Mouse (Mus musculus): ENCODE results near the gene Tex2.
"Not testable (repeated sequence)": the region's sequence is repeated elsewhere in the genome, so short reads cannot be mapped to it uniquely, and the experiment has no call there.

Gene Tex2

DNA sequence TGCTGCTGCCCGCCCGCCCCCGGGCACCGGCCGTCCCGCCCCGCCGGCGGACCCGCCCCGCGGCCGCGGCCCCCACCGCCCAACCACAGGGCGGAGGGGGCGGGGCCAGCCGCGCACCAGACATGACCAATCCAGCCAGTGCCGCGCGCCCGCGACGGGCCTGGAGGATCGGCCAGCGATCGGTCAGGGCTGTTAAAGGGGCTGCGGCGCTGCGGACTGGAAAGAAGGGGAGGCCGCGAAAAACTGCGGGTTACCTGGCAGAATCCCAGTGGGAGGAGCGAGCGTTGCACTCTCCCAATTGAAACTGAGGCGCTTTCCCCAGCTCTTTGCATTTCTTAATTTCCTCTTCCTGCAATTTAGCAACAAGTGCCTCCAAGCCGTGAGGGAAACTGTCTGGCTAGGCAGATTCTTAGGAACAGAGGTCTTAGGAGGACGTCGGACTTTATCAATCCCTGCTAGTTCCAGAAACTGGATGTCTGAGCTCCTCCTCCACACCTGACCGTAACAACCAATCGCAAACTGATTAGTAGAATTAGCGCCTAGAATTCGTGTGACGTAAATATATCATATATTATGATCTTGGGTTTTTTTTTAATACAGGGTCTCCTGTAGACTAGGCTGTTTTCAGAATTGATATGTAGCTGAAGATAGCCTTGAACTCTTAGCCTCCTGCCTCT, at the start of gene Tex2:
TSS of gene Tex2 (minus strand) at position 463 of the 677 bp plus-strand sequence.
- DNase-seq (ENCODE audit: extremely low read depth, insufficient read length, low spot score) = peak; percentile 95

DNA sequence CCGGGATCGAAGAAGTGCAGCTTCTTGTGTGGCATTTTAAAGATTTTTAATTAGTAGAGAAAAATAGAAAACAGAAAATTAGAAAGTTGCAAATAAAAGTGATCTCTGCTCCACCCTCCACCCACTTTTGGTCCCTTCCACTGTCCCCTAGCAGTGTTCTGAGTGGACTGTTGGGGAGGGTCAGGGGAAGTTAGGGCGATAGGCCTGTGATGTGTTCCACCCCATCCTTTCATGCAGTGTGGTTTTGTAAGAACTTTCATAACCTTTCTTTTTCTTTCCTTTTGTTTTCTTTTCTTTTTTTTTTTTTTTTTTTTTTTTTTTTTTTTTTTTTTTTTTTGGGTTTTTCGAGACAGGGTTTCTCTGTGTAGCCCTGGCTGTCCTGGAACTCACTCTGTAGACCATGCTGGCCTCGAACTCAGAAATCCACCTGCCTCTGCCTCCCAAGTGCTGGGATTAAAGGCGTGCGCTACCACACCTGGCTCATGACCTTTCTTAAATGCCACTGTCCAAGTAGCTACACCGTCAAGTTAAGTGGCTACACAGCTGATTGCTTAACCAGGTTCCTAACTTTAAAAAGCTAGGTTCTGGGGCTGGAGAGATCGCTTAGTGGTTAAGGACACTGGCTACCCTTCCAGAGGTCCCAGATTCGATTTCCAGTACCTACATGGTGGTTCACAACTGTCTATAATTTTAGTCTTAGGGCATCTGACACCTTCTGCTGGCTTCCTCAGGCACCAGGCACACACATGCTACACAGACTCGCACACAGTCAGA, 49.6 kb upstream of the Tex2 start:
- no peak for DNase-seq (ENCODE audit: extremely low read depth, insufficient read length, low spot score)

DNA sequence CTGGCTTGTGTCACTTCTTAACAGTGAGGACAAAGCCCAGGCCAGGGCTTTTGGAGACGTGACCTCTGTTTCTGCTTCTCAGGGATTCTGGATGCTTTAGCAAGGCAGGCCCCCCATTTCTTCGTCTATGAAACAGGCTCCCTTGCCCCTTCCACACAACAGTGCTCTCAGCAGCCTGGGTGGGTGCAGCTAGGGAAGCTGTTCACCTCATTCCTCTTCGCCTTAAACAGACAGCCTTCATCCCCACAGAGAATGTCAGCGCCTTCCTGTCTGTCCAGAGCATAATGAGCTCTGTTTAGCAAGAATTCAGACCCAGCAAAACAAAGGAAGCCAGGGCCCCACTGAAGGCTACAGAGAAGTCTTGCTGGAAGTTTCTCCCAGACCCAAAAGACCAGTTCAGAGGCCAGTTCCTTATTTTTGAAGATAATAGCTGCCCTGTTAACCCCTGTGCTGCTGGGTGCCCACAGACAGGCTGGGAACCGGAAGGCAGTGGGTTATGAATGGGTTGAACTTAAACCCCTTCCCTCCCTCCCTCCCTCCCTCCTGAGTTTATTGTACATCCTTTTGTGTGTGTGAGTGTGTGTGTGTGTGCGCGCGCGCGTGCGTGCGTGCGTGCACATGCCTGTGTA, 47.3 kb upstream of the Tex2 start:
- no peak for DNase-seq (ENCODE audit: extremely low read depth, insufficient read length, low spot score)

DNA sequence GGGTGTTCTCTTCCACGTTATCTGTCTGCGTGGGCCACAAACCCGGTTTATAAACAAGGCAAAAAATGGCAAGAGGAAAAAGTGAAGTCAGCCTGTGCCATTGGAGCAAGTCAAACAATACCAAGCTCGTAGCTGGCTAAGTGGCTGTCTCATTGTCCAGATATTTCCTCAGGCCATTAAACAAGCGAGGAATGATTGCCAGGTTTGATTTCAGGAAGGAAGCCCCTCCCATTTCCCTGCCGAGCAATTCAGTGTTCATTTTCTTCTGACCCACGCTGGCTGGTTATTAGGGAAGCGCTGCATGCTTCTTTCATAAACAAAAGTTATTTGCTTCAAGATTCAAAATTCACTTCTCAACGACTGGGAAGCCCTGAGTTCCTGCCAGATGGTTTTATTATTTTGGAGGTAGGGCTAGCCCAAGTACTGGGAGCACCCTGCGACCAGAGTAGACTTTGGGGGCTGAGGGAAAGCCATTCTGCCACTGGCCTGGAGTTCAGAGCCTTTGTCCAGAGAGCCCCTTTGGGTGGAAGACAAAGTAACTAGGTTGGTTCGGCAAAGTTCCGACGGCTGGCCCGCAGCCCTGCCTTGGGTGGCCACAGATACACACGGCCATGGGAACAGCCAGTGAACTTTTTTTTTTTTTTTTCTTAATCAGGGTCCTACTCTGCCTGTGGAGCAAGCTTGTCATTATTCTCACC, 46.5 kb upstream of the Tex2 start:
- DNase-seq (ENCODE audit: extremely low read depth, insufficient read length, low spot score) = peak; percentile 50

DNA sequence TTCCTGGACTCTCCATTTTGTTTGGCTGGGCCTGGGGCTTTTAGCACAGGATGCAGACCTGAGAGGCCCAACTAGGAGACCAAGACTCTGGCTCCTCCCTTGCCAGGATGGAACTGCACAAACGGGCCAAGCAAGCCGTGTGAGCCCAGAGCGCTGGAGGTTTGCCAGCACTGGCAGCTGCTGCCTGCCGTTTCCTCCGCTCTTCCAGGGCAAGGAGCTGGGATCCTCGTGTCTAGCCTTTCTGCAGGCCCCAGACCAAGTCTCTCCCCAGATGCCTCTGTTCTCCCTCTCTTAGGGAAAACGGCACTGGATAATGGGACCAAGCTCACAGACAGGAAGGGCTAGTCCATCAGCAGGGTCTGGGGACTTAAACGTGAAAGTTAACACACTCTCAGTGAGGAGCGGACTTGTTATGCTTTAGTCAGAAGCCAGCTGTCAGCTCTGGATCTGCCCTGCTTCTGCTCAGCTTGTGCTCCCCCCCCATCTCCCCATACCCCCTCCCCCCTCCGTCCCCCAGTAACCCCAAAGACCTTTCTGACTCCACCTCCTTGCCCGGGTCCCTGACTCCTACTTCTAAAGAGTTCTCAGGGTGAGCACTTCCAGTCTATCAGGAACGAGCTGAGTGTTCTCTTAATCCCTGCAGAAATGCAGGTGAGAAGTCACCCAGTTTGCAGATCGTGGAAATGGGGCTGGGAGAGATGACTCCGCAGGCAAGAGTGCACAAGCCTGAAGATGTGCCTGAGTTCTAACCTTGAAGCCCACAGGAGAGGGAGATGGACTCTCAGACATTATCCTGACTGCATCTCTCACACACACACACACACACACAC, 45.0 kb upstream of the Tex2 start:
- peak; percentile 83 for DNase-seq (ENCODE audit: extremely low read depth, insufficient read length, low spot score)

DNA sequence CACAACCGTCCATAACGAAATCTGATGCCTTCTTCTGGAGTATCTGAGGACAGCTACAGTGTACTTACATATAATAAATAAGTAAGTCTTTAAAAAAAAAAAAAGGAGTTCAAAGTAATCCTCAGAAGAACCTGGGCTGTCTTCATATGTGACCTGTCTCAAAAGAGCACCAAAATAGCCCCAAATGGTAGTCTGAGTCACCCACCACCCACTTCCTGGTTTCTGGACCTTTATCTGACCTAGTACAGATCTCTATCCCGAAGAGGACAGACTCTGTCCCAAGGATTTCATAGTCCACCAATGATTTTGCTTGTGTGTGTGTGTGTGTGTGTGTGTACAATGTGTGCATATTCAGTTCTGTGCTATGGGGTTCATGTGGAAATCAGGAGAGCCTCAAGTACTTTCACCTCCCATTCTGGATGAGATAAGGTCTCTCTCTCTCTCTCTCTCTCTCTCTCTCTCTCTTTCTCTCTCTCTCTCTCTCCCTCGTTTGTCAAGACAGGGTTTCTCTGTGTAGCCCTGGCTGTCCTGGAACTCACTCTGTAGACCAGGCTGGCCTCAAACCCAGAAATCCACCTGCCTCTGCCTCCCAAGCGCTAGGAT, 43.8 kb upstream of the Tex2 start:
- DNase-seq (ENCODE audit: extremely low read depth, insufficient read length, low spot score) = not testable (repeated sequence)

DNA sequence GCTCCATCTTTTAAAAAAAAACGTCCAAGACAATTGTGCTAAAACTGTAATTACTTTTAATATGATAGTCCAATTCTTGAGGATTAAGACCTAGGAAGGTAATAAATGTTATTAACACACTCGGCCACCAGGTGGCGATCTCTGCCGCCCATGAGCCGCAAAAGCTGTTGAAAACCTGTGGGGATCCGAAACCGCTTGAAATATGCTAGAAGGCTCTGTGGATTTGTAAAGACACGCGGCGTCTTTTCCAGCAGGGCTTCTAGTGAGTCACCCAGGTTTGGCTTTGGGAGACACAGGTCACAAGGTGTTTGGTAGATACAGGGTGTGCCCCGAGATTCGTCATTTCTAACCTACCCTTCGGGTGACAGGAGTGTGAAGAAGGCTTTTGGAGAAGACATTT, 35.1 kb upstream of the Tex2 start:
- DNase-seq (ENCODE audit: extremely low read depth, insufficient read length, low spot score) = peak; percentile 60

DNA sequence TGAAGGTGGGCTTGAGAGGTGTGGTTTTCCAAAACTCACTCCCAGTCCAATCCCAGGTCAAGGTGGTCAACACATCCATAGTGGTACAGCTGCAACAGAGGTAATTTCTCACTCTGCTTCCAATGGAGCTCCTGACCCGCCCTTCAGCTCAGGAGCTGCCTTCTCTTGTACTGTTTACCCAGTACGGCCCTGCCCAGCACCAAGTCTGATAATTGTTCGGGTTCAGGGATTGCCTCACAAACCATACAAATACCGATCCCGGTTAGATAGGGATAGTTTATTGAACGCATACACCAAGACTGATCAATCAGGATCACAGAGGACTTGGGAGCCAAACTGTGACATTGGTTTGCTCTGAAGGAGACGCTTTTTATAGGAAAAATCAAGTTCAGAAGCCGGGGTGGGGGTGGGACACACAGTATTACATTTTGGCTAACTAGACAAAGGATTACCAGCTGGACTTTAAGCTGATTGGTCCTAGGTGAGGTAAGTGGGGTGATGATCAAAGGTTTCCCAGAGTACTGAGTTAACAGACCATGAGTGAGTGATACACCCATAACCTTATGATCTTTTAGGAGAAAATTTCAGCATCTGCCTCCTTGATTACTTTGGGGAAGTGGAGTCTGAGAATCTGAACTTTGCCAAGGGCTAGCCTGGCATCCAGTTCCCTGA, 29.9 kb upstream of the Tex2 start:
- DNase-seq (ENCODE audit: extremely low read depth, insufficient read length, low spot score) = no peak

DNA sequence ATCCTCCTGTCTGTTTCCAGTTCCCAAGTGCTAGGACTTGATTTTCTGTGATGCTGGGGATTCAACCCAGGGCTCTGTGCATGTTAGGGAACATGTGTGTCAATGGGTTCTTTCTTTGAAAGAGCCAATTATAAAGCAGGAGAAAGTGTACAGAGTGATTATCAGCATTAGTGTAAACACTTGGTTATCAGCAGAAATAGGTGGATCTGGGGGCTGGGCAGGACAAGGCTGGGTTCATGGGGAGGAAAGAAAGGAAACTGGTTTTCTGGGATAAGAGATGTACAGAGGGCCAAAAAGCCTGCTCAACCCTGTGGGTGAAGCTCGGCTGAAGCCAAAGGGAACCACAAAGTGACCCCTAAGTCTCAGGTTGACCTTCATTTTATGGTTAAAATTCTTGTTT, 28.4 kb upstream of the Tex2 start:
- no peak for DNase-seq (ENCODE audit: extremely low read depth, insufficient read length, low spot score)

DNA sequence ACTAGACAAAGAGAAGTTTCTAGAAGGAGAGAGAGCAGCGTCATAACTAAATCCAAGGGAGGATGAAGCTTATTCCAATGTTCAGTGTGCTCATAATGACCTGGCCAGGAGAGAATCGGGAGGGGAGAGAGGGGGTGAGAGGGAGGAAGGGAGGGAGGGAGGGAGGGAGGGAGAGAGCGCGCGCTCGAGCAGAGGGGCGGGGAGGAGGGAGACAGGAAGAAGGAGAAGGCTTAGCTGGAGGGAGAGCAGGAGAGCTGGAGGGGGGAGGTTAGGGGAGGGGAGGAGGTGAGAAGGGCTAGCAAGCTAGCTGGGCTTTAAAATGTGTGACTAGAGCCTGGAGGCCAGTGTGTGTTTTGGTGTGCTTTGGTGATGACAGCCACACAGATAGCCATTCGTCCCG, 26.8 kb upstream of the Tex2 start:
- DNase-seq (ENCODE audit: extremely low read depth, insufficient read length, low spot score) = no peak

DNA sequence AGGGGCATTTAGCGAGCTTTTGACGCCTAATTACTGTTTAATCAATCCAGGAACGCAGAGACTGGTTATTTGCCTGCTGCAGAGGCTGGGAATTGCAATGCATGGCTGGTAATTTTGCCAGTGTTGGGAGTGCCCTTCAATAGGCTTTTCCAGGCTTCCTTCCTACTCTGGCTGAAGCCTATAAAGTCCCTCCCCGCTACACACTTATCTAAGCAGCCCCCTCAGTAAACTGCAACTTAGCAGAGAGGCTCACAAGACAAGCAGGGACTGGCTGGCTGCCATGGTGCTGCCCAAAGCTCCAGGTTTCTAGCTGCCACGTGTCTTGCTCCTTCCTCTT, 26.1 kb upstream of the Tex2 start:
- no peak for DNase-seq (ENCODE audit: extremely low read depth, insufficient read length, low spot score)

DNA sequence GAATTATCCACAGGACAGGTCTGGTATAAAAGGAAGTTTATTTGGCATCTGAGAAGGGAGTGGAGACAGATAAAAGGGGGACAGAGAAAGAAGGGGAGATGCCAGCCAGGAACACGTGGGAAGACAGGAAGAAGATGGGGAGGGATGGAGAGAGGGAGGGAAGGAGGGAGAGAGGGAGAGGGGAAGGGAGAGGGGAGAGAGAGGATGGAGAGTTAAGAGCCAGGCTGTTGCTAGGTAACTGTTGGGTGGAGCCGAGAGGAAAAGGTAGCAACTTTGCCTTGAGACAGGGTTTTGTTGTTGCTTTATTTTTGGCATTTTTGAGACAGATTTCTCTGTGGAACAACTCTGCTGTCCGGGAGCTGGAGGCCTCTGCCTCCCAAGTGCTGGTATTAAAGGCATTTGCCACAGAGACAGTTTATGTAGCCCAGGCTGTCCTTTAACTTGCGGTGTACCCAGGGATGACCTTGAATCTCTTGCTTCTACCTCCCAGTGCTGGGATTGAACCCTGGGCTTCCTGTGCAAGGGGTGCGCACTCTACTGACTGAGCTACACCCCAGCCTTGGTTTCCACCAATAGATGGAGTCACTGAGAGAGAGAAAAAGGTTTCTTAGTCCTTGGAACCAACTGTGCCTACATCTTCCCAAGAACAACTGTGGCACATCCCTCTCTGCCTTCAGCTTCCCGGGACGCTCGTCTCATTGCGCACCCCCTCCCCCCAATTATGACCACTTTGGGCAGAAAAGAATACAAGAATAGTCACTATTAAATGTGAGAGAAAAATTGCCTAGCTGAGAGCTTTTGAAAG, 25.5 kb upstream of the Tex2 start:
- DNase-seq (ENCODE audit: extremely low read depth, insufficient read length, low spot score) = no peak

DNA sequence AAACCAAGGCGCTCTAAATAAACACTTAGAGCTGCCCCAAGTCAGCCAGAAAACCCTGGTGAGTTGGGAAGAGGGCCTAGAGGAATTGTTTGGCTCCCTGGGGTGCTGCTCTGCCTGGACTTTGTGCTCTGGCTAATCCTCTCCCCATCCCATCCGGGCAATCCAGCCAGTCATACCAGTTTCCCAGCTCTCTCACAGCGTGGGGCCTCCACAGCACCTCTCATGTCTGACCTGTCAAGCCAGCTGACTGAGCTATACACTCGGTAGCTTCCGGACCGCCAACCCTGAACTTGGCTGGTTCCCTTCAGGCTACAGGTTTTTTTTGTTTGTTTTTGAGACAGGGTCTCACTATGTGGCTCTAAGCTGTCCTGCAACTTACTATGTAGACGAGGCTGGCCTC, 24.5 kb upstream of the Tex2 start:
- no peak for DNase-seq (ENCODE audit: extremely low read depth, insufficient read length, low spot score)

DNA sequence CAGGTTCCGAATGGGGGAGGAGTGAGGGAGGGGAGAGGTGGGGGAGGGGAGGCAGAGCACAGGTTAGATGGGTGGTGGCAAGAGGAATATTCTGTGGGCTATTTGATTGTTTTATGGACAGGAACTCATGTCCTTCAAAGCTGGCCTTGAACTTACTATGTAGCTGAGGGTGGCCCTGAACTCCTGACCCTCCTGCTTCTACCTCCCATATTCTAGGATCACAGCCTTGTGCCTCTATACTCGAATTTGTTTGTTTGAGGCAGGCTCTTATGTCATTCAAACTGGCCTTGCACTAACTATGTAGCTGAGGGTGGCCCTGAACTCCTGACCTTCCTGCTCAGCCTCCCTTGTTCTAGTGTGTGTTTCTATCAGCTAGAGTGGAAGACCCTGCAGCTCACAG, 22.7 kb upstream of the Tex2 start:
- DNase-seq (ENCODE audit: extremely low read depth, insufficient read length, low spot score) = no peak

DNA sequence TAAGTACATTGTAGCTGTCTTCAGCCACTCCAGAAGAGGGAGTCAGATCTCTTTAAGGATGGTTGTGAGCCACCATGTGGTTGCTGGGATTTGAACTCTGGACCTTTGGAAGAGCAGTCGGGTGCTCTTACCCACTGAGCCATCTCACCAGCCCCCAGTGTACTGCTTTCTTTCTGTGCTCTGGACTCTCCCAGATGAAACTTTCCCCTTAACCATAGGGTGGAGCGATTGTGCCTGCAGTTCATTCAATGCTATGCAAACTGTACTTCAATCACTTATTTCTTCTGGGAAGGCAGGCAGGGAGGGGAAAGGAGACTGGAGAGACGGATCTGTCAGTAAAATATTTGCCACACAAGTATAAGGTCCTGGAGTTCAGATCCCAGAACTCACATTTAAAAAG, 21.0 kb upstream of the Tex2 start:
- DNase-seq (ENCODE audit: extremely low read depth, insufficient read length, low spot score) = not testable (repeated sequence)

DNA sequence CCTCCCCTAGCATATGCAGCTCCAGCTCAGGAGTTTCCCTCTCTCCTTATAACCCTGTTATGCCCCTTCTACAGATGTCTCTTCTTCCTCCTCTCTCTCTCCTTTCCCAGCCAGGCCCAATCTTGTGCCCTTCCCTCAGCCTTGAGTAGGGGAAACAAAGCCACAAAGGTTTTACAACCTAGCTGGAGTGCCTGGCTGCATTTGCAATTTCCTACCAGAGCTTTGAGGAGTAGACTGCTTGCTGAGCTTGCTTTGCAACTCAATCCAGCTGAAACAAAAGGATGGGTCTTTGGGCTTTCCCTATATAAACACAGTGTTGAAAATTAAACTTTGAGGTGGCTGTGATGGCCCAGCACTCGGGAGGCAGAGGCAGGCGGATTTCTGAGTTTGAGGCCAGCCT, 20.2 kb upstream of the Tex2 start:
- DNase-seq (ENCODE audit: extremely low read depth, insufficient read length, low spot score) = no peak

DNA sequence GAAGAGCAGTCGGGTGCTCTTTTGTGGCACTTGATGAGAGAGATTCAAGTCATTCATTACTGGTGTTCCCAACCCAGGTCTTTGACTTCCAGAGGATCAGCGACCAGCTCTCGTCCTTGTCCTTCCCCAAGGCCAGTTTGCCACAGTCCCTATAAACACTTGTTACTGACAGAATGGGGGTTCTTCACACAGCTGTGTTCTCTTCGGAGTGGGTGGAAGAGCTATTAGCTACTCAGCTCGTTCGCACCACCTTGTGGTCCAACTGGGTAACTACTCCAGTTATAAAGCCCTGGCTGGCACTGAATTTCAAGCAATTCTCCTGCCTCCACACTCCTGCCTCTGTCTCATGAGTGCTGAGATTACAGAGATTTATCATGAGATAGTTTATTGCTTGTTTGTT, 14.5 kb upstream of the Tex2 start:
- peak; percentile 32 for DNase-seq (ENCODE audit: extremely low read depth, insufficient read length, low spot score)

DNA sequence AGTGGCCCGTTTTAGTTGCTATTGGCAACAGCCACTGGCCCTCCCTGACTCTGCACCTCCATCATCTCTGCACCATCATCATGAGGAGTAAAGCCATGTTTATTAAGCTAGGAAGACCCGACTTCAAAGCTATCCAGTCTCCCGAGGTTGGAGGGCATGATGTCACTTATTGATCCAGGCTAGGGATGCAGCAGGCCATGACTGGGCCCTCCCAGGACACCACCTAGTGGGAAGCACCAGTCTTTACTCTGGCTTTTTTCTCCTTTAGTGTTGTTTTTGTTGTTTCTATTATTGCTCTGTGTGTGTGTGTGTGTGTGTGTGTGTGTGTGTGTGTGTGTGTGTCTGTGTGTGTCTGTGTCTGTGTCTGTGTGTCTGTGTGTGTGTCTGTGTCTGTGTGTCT, 12.4 kb upstream of the Tex2 start:
- DNase-seq (ENCODE audit: extremely low read depth, insufficient read length, low spot score) = no peak

DNA sequence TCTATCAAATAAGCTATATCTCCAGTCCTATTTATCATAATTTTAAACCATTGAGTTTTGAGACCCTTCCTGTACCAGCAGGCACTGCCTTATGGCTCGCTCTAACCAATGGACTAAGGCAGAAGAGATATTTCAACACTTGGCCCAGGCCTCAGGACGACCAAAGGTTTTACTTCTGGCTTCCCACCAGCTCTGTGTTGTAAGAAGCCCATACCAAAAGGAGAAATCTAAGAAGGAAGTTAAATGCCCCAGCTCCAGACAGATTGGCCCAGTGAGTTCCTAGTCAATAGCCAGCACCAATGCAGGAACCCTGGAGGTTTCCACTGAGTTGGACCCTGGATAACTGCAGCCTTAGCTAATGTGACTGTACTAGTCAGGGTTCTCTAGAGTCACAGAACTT, 10.4 kb upstream of the Tex2 start:
- no peak for DNase-seq (ENCODE audit: extremely low read depth, insufficient read length, low spot score)
